Mouse (Mus musculus) T-cell, adult 66 days (primary cell): ENCODE results near the gene Scg5. TPM values are rescaled to one million over a fixed set of nuclear protein-coding genes. Genes with fewer than 3 reads are reported as not detected.

Experiments used
- total RNA-seq, 2 experiments: library from RNA; stranded (reverse); gene quantifications; 3 replicates in 1 of 2; 4 replicates in 1 of 2; pipeline ENCODE4 v1.2.4; 2023

Scg5 gene
- 10 to 100 TPM; 16.0 to 17.2 TPM for total RNA-seq

DNA sequence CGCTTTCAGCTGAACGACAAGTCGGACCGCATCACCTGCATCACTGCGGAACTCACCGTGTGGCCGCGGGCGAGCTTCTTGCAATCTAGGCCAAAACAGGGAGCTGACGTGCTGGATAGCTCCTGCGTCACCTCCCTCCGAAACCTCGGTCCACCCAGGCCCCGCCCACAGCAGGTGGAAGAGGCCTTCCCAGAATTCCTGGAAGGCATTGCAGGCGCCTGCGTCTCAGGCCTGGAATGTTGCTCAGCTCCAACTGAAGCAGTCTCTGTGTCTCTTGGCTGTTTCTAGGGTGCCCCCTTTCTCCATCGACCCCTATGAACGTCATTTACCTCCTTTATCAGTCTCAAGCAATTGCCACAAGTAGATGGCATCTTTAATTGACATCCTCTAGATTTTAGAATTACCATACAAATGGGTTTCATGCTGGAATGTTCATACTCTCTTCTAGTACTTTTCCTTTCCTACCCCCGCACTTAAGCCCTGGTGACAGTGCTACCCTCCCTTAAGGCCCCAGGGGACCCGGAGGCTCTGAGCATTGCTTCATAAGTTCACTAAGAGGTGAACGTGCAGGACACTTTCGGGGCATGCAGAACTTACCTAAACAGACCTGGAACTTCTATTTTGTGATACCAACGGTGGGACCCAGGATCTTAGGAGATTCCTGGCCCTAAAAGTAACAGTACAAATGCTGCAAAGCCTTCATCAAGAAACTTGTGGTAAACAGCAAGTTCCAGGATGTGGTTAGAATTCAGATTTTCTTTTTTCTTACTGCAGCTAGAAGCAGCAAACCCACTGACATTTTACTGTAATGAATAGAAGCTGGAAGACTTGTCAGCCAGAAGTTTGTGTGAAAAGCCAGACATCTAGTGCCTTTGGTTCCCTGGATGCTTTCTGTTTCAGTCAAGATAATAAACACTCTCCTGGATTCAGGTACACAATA is at the start of gene Scg5:
Scg5 (minus strand) TSS at position 179 of the 940 bp plus-strand sequence.

DNA sequence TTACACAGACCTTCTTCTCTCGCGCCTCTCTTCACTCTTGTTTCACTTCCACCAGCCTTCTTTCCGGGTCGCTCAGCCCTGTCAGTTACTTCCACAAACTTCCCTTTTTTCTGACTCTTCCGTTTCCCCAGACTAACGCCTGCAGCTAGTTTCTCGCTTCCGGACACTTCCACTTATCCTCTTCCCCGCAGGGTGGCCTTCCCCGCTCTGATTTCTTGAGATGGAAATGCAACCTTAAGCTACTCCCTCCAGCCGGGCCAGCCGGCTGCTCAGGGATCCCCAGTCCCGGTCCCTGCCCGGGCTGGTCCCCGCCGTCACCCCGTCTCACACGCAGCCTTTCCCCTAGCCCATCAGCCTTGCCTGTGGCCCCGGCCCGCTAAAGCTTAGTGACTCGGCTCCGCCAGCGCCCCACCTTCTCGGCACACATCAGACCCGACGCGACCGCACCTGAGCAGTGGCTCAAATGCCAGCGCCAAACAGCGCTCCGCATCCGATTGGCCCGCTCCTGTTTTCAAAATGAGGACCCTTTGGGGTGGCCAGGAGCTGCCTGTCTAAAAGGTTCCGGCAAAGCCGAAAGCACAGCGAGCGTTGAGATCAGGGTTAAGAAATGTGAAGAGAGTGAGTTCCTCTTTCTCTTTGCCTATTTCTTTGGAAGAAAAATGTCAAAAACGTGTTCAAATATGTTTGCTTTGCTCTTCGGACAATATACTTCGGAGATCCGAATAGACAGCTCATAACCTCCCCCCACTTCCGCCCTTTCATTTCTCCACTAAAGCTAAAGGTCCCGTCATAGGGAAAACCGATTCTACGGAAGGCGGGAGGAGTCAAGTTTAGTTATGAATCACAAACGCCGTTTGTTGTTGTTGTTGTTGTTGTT is 19.6 kb upstream of the Scg5 start, which contains the start of gene Arhgap11a:
Arhgap11a (minus strand) TSS at position 417 of the 877 bp plus-strand sequence.

DNA sequence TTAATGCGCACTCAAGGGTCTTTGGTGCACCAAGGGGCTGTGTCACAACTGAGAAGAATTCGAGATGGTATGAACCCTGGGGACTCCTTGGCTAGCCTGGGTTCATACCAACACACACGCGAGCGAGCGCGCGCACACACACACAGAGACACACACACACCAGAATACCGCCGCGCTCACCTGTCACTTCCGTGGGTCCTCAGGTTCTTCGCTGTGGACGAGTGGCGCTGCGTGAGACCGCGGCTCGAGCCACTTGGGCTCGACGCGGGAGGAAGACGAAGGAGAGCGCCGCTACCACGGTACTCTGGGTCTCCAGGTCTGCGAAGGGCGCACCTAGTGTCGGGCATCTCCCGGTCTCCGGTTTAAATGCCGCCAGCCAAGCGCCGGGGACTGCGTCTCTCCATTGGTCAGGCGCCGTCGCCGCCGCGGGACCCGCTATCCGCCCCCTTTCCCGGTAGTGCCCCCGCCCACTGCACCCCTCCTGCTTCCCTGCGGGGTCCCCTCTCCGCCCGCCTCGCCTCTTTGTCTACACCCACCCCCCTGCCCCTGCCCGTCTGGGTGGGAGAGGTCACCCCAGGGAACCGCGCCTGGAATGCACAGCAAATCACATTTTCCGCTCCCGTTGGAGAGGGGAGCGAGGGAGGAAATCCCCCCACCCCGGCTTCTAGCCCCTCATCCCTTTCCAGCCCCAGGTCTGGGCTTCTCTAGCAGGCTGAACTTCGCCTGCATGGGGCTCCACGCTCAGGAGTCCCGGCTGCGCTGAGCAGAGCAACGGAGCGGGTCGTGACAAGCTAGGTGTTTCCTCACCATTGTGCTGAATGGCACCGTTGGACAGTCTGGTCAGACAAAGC is 70.4 kb downstream of the Scg5 start, which contains the start of gene Grem1:
Grem1 (minus strand) TSS at position 336 of the 851 bp plus-strand sequence.

Other genes starting within 250 kb of the Scg5 start
- not detected for gene Grem1, start 70.5 kb downstream of the Scg5 start, total RNA-seq
- gene Arhgap11a, start 19.5 kb upstream of the Scg5 start, total RNA-seq: 1 to 10 TPM; 4.9 to 5.6 TPM
- not detected for gene Gjd2, start 184.5 kb upstream of the Scg5 start, total RNA-seq
- not detected for gene Actc1, start 224.4 kb upstream of the Scg5 start, total RNA-seq